Comparison of ENCODE assay signal across 8 mouse cellular contexts in genomic region chr8:108820634-108821033, GRCm38 (mm10).
A peak's percentile ranks its signal among the peaks of the same experiment; 100 is the strongest.
DNase-seq lines count a peak whose midpoint lies in the region; ATAC-seq lines count a peak whose summit lies in the region.

No protein-coding gene starts in this region.

- 23% methylated on average over 6 of the region's 6 CpGs for WGBS in heart, embryonic 16.5 days
- WGBS in midbrain, embryonic 10.5 days: 7% methylated on average over 6 of the region's 6 CpGs

- DNase-seq in CD4-positive helper T cell, adult 2 months (ENCODE audit: low read depth, low spot score): peak; percentile 30
- peak; percentile 54 for DNase-seq in c-Kit-positive CD71-positive TER-119-negative erythroid progenitor cells, embryonic 14.5 days (ENCODE audit: low read depth)
- DNase-seq in kidney, postnatal 4 days: peak; percentile 76 to 87
- DNase-seq in midbrain, embryonic 10.5 days (ENCODE audit: low spot score): peak; percentile 66
- DNase-seq in testis, postnatal 14 days (ENCODE audit: low spot score): peak; percentile 60
- no peak for DNase-seq in cerebellum, postnatal 25 days
- DNase-seq in layer of hippocampus, adult 8-10 months (ENCODE audit: low spot score in 2 of 2): no peak

- H3K36me3 ChIP-seq in heart, embryonic 16.5 days (ENCODE audit: control insufficient read depth, insufficient read depth): no peaks in the 10 kb centered on the region
- H3K36me3 ChIP-seq in midbrain, embryonic 10.5 days: peaks cover 39% of the 10 kb centered on the region

- H3K9me3 ChIP-seq in heart, embryonic 16.5 days (replicated peaks; ENCODE audit: control insufficient read depth, low read length): no peaks in the 10 kb centered on the region
- H3K9me3 ChIP-seq in midbrain, embryonic 10.5 days (replicated peaks): no peaks in the 10 kb centered on the region

- H3K9ac ChIP-seq in heart, embryonic 16.5 days (ENCODE audit: low read length): no peak overlapping the region; the same call in 1 of the 2 replicates

- peak overlapping the region; percentile 40 for H3K4me3 ChIP-seq in heart, embryonic 16.5 days (ENCODE audit: low read length)
- peak overlapping the region; percentile 37 for H3K4me3 ChIP-seq in midbrain, embryonic 10.5 days

- peak; percentile 76 for ATAC-seq in heart, embryonic 16.5 days (replicated peaks; ENCODE audit: extremely low read depth, insufficient read depth, low FRiP score)

- H3K4me1 ChIP-seq in heart, embryonic 16.5 days (ENCODE audit: control insufficient read depth, insufficient read depth, low read length): peaks cover 17% of the 10 kb centered on the region
- H3K4me1 ChIP-seq in midbrain, embryonic 10.5 days: peaks cover 50% of the 10 kb centered on the region

- no peak overlapping the region for H3K27ac ChIP-seq in heart, embryonic 16.5 days (ENCODE audit: low read length)
- peak overlapping the region; percentile 70; the same call in 1 of the 2 replicates for H3K27ac ChIP-seq in midbrain, embryonic 10.5 days (replicated peaks)

- no peaks in the 10 kb centered on the region for H3K27me3 ChIP-seq in heart, embryonic 16.5 days (ENCODE audit: control insufficient read depth, insufficient read depth, low read length)
- no peaks in the 10 kb centered on the region for H3K27me3 ChIP-seq in midbrain, embryonic 10.5 days (ENCODE audit: low read depth, poor library complexity, severe bottlenecking)

- H3K4me2 ChIP-seq in heart, embryonic 16.5 days (ENCODE audit: low read depth, low read length): peak overlapping the region; percentile 65

Comparison
In these comparisons a context has a peak if more than half of its experiments do, and no peak if none do; other contexts are left out.
1. DNase-seq: peak in CD4-positive helper T cell, adult 2 months (single experiment), c-Kit-positive CD71-positive TER-119-negative erythroid progenitor cells, embryonic 14.5 days (single experiment), kidney, postnatal 4 days (2 of 2), midbrain, embryonic 10.5 days (single experiment) and testis, postnatal 14 days (single experiment); none in cerebellum, postnatal 25 days (0 of 2) and layer of hippocampus, adult 8-10 months (0 of 2).